Mouse (Mus musculus): ENCODE results near the gene Dnajb12. TPM values are rescaled to one million over a fixed set of nuclear protein-coding genes. Genes with fewer than 3 reads are reported as not detected.

The Dnajb12 gene
- polyA plus RNA-seq, 1 experiment from 2014 or later, result 13.5 TPM

GRCm38 (mm10) chr10:59896211-59896610 is 16.9 kb downstream of the Dnajb12 start:
- no peak for DNase-seq (ENCODE audit: low spot score)

GRCm38 (mm10) chr10:59896911-59897331 is 17.6 kb downstream of the Dnajb12 start:
- DNase-seq (ENCODE audit: low spot score), result peak; percentile 79

DNA sequence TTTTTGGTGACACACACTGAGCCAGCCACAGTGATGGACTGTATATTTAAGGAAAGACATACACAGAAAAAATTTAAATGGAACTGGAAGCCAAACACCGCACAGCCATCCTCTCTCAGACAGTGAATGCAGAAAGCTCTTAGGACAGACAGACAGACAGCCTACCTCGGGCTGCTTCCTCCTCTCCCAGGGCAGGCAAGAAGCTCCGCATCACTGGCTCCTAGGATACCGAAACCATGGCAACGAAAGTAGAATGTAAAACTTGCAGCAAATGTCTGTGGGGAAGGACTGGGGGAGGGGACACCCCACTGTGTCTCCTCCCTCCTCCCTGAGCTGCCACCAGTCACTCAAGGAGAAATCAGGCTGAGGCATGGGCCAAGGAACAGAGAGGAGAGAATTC is 18.2 kb downstream of the Dnajb12 start:
- peak; percentile 62 for DNase-seq (ENCODE audit: low spot score)

DNA sequence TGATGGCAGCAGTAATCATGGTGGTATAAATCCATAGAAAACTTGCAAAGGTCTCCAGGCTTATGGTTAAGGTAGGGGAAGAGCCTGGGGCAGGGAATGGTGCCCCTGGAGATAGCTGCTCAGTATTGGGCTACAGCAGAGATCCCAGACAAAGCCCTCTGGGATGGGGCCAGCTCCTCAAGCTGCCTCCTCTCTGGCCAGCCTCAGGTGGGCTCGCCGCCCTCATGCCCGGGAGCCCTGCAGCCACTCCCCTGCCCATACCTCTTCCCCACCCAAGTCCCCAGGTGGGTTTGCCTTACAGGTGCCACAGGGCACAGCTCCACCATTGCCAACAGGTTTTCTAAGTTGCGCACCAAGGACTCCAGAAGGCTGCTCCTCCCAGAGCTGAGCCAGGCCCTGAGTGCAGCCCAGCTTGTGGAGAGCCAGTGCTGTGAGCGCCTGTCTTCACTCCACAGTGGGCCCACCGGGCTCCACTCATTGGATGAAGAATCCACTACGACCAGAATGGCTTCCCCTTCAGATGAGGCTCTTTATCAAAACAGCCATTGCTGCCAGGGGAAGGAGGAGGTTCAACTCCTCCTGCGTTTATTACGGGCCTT is 18.9 kb downstream of the Dnajb12 start:
- DNase-seq (ENCODE audit: low spot score), result no peak

GRCm38 (mm10) chr10:59898935-59899334 is 19.6 kb downstream of the Dnajb12 start:
- no peak for DNase-seq (ENCODE audit: low spot score)

DNA sequence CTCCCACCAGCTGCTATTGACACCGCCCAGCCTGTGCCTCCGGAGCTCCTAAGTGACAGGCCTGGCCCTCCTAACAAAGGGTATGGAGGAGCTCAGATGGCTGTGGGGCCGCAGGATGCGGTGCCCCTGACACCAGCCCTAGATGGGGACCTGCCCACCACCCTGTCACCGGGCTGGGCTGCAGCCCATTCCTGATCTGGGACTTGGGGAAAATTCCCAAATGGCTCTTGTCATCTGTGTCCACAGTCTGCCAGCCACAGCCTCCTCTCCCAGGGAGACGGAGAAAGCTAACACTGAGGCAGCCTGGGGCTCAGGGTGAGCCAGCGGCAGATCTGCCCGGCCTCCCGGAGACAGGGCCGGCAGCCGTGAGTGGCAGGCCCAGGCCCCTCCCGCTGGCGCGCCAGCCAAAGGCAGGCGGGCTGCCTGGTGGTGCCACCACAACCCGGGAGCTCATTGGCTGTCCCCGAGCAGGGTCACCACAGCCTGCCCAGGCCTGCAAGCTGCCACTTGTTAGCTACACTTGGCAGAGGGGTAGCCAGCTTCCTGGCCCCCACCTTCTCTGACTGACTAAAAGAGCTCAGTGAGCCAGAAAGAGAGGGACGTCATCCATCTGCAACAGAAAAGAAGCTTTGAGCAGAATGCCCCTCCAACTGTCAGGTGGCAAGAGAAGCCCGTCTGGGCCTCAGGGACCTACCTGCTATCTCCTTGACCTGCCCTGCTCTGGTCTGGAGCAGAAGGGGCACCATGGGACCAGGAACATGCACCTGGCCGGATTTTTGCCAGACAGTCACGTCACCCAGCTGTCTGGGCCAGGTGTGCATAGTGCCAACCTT is 20.2 kb downstream of the Dnajb12 start:
- DNase-seq (ENCODE audit: low spot score), result peak; percentile 94

- DNase-seq (ENCODE audit: low spot score), result no peak
Measured at GRCm38 (mm10) chr10:59900174-59900435, 20.7 kb downstream of the Dnajb12 start.

DNA sequence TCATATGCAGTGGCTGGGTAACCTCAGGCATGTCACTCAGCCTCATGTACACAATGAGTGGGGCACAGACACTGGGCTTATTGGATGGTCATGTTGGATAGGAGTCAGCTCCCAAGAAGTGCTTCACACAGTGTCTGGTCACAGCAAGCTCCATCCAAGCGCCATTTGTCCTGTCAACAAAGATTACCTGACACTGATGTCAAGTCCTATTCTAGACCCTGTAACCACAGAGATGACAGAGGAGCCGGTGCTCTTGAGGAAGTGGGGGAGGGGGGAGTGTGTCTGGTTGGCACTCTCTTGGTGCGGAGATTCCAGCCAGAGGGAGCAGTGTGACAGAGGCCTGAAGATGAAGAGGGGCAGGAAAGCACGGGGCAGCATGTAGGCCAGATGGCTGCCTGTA is 21.6 kb downstream of the Dnajb12 start:
- DNase-seq (ENCODE audit: low spot score), result peak; percentile 71

DNA sequence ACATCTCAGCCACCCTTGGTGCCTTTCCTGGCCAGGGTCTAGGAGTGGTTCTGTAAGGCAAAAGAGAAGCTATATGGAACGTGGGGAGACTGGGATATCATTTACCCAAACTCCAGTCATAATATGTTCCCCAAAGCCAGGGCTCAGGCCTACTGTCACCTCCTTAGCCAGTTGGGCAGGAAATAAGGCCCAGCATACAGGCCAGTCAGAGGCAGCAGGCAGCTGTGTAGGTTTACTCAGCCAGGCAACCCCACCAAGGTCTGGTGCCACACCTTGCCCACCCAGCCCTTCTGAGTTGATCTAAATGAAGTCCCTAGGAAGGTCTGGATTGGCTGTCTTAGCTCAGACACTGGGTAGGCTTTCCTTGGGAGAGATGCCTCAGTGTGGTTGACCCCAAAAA is 22.1 kb downstream of the Dnajb12 start:
- DNase-seq (ENCODE audit: low spot score), result no peak

DNA sequence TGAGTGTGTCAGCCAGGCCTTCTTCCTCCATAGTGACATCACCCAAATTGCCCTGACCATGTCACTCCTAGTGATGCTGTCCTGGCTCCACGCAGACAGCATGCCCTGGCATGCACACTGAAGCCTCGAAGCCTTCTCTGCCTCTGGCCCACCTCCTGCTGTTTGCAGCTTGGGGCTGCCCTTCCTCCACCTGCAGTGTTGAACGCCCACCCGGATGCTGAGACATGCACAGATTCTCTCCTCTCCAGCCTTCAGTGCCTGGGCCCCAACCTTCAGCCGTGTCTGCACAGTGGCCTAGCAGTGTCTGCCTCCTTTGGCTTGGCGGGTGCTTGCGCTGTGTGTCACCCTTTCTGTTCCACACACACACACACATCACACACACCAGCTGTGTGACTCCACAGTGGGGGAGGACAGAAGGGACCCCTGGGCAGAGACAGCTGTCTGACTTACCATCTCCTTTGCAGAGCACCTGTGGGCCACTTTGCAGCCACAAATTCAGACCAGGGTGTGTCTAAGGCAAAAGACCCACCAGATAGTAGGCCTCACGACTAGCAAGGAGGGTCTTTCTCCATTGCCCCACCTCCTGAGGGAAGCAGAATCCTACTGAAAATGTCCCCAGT is 22.7 kb downstream of the Dnajb12 start:
- peak; percentile 70 for DNase-seq (ENCODE audit: low spot score)

GRCm38 (mm10) chr10:59902606-59902990 is 23.2 kb downstream of the Dnajb12 start:
- no peak for DNase-seq (ENCODE audit: low spot score)

- no peak for DNase-seq (ENCODE audit: low spot score)
Measured at GRCm38 (mm10) chr10:59903170-59903569, 23.8 kb downstream of the Dnajb12 start.

GRCm38 (mm10) chr10:59907080-59907609 is 27.8 kb downstream of the Dnajb12 start:
- DNase-seq (ENCODE audit: low spot score), result peak; percentile 52

- peak; percentile 73 for DNase-seq (ENCODE audit: low spot score)
Measured at GRCm38 (mm10) chr10:59907695-59908299, 28.4 kb downstream of the Dnajb12 start.

DNA sequence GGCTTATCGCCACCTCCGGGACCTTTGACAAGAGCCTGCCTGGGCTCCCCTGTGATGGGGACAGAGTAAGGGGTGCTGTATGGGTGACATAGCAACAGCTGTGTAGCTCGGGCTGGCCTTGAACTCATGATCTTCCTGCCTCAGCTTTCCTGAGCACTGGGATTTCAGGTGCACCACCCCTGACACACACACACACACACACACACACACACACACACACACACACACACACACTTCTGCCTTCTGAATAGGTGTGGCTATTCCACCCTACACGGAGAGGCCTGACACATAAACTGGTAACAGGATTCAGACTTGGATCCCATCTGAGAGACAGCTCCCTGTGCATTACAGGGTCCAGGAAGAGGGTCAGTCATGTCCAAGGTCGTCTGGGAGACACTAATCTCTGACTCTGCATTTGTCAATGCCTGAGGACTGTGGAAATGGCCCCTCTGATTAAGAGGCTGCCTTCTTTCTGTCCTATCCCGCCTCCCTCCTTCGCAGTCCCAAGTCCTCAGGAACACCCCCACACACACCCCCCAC is 29.5 kb downstream of the Dnajb12 start:
- no peak for DNase-seq (ENCODE audit: low spot score)

- no peak for DNase-seq (ENCODE audit: low spot score)
Measured at GRCm38 (mm10) chr10:59909357-59909847, 30.0 kb downstream of the Dnajb12 start.

- DNase-seq (ENCODE audit: low spot score), result peak; percentile 84
Measured at GRCm38 (mm10) chr10:59911091-59911490, 31.7 kb downstream of the Dnajb12 start.

GRCm38 (mm10) chr10:59911561-59912198 is 32.3 kb downstream of the Dnajb12 start:
- DNase-seq (ENCODE audit: low spot score), result no peak

DNA sequence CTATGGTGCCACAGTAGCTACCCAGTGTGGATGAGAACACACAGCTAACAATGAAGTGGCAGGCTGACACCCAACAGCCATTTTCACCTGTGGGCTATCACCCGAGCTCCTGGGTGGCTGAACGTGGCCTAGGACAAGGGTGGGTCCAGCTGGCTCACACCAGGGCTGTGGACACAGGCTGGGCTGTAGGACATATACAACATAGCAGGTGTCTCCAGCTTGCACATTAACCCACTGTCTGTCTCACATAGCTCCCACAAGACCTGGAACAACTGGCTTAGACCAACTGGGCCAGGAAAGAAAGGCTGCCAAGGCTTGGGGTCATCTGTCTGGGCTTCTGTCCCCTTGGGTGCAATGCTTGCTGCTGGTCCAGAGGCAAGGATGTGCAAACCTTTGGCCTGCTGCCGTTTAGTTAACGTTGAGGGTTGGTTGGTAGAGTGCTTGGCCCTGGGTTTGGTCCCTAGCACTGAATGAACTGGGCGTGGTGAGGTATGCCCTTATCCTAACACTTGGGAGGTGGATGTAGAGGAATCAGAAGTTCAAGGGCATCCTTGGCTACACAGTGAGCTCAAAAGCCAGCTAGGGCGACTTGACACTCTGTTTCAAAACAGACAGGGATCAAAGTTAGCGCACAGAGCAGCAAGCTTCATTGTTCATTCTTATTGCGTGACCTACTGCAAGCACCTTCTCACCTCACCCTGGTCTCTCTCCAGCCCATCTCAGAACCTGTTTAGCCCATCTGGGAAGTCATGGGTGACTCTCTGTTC is 36.0 kb downstream of the Dnajb12 start:
- no peak for DNase-seq (ENCODE audit: low spot score)

DNA sequence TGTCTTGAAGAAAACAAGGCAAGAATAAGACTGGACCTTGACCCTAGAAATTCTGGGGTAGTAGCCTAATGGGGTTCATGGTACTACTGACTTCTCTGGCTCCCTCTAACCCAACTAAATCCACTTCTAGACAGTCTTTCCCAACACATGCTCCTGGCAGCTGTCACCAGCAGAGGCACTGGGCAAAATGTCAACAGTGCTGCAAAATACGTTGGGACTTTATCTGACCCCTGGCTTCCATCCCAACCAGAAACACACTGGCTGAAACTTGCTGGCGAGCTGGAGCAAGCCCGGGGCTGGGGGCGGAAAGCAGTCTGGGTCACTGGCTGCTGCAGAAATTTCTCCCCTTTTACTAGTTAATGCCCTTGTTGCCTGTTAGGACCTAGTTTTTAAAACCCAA is 36.8 kb downstream of the Dnajb12 start:
- no peak for DNase-seq (ENCODE audit: low spot score)

Measured in thymus, postnatal 0 days (tissue).